13 mouse cellular contexts compared by ENCODE assay signal in the genomic region with DNA sequence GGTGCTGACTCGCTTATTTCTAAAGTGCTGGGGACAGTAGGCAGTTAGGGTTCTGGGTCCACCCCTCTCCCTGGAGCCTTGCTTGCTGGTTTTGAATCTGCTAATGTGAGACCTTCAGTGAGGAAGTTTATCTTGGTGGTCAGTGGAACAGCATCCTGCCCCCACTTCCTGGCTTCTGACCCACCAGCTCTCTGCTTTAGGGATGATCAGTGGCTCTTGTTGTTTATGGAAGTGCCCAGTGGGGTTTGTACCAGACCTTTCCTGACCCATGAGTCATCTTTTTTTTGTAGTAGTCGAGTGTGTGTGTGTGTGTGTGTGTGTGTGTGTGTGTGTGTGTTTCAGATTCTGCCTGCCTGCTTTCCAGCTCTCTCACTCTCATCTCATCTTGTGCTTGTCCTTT. TPM values are rescaled to one million over a fixed set of nuclear protein-coding genes. Genes with fewer than 3 reads are reported as not detected.
A peak's percentile ranks its signal among the peaks of the same experiment; 100 is the strongest.
DNase-seq lines count a peak whose midpoint lies in the region; ATAC-seq lines count a peak whose summit lies in the region.
"Had no signal": no experiment of that assay in that cellular context is flagged by ENCODE, and none has a peak within 500 bp of the region (broad histone marks: within the 10 kb centered on the region; RNA-seq: fewer than 3 reads in every experiment).

No protein-coding gene starts in this region.

- 6% methylated on average over 2 of the region's 2 CpGs for WGBS in liver, embryonic 15.5 days (ENCODE audit: insufficient replicate concordance)
- 20% methylated on average over 2 of the region's 2 CpGs for WGBS in liver, embryonic 11.5 days
- WGBS in kidney, embryonic 14.5 days, result 11% methylated on average over 2 of the region's 2 CpGs

- peaks cover 14% of the 10 kb centered on the region for H3K27me3 ChIP-seq in liver, embryonic 15.5 days
- 0 out of 2 replicates have a peak, but pooled peaks cover 5% of the 10 kb centered on the region for H3K27me3 ChIP-seq in liver, embryonic 11.5 days (replicated peaks; ENCODE audit: control insufficient read depth, insufficient read depth, low read length)
- no peaks in the 10 kb centered on the region for H3K27me3 ChIP-seq in kidney, embryonic 14.5 days (ENCODE audit: control insufficient read depth, insufficient read depth, low read length)
- H3K27me3 ChIP-seq: neural tube, embryonic 13.5 days had no signal

- peak; percentile 34; the same call in 1 of the 2 replicates for ATAC-seq in liver, embryonic 15.5 days (ENCODE audit: insufficient read depth)
- no peak for ATAC-seq in liver, embryonic 11.5 days (replicated peaks; ENCODE audit: low FRiP score)
- ATAC-seq in kidney, embryonic 14.5 days (ENCODE audit: low FRiP score, low TSS enrichment), result no peak

- DNase-seq in liver, embryonic 11.5 days (ENCODE audit: low spot score), result no peak
- peak; percentile 61 for DNase-seq in adrenal gland, postnatal 14 days
- DNase-seq in skeletal muscle tissue, adult 2 months (ENCODE audit: low read depth, low spot score), result peak; percentile 31
- no peak for DNase-seq in embryo, embryonic 11 days
- no peak for DNase-seq in ovary, adult 18-20 months (ENCODE audit: low spot score)
- DNase-seq: cerebellum, postnatal 25 days; right cerebral cortex, postnatal 25 days; thymus, adult 18-20 months had no signal

- H3K9me3 ChIP-seq in liver, embryonic 15.5 days (replicated peaks), result no peaks in the 10 kb centered on the region
- H3K9me3 ChIP-seq in liver, embryonic 11.5 days (ENCODE audit: control insufficient read depth, low read length), result no peaks in the 10 kb centered on the region
- no peaks in the 10 kb centered on the region for H3K9me3 ChIP-seq in kidney, embryonic 14.5 days (ENCODE audit: control insufficient read depth, low read length)
- H3K9me3 ChIP-seq: megakaryocyte, embryonic 14.5 days; neural tube, embryonic 13.5 days had no signal

- H3K36me3 ChIP-seq in liver, embryonic 15.5 days (replicated peaks), result no peaks in the 10 kb centered on the region
- H3K36me3 ChIP-seq in liver, embryonic 11.5 days (ENCODE audit: control insufficient read depth, insufficient read depth, low read length), result no peaks in the 10 kb centered on the region
- H3K36me3 ChIP-seq in kidney, embryonic 14.5 days (ENCODE audit: control insufficient read depth, insufficient read depth, low read length), result no peaks in the 10 kb centered on the region
- H3K36me3 ChIP-seq: neural tube, embryonic 13.5 days had no signal

- no peak overlapping the region for H3K4me3 ChIP-seq in liver, embryonic 15.5 days (replicated peaks)
- no peak overlapping the region for H3K4me3 ChIP-seq in liver, embryonic 11.5 days (ENCODE audit: low read depth, low read length)
- no peak overlapping the region for H3K4me3 ChIP-seq in kidney, embryonic 14.5 days (ENCODE audit: low read length)
- H3K4me3 ChIP-seq: megakaryocyte, embryonic 14.5 days; neural tube, embryonic 13.5 days had no signal

- H3K4me2 ChIP-seq in liver, embryonic 15.5 days, result no peak overlapping the region
- H3K4me2 ChIP-seq in liver, embryonic 11.5 days, result no peak overlapping the region
- H3K4me2 ChIP-seq in kidney, embryonic 14.5 days (replicated peaks; ENCODE audit: low read depth, low read length), result no peak overlapping the region
- H3K4me2 ChIP-seq: neural tube, embryonic 13.5 days had no signal

- no peak overlapping the region for H3K9ac ChIP-seq in liver, embryonic 15.5 days
- no peak overlapping the region for H3K9ac ChIP-seq in liver, embryonic 11.5 days (ENCODE audit: low read depth, low read length)
- no peak overlapping the region for H3K9ac ChIP-seq in kidney, embryonic 14.5 days (ENCODE audit: low read depth, low read length)
- H3K9ac ChIP-seq: neural tube, embryonic 13.5 days had no signal

- no peak overlapping the region for H3K27ac ChIP-seq in liver, embryonic 15.5 days (replicated peaks)
- H3K27ac ChIP-seq in liver, embryonic 11.5 days (ENCODE audit: low read depth, low read length), result no peak overlapping the region
- H3K27ac ChIP-seq in kidney, embryonic 14.5 days (ENCODE audit: low read depth, low read length), result peak overlapping the region; percentile 48; the same call in 1 of the 2 replicates
- H3K27ac ChIP-seq: neural tube, embryonic 13.5 days had no signal

- H3K4me1 ChIP-seq in liver, embryonic 15.5 days (replicated peaks), result peaks cover 10% of the 10 kb centered on the region; the same call in 1 of the 2 replicates
- H3K4me1 ChIP-seq in liver, embryonic 11.5 days (replicated peaks; ENCODE audit: control insufficient read depth, insufficient read depth, low read length), result peaks cover 28% of the 10 kb centered on the region
- H3K4me1 ChIP-seq in kidney, embryonic 14.5 days (ENCODE audit: control insufficient read depth, insufficient read depth, low read length), result peaks cover 64% of the 10 kb centered on the region

RNA-seq across cellular contexts. Expression of a gene that starts 38.6 kb away (rescaled TPM):
- polyA plus RNA-seq in liver, embryonic 15.5 days (2015; fragmentation: Nextera tagmentation; extraction: Ambion mirVana), result 1.2 and 1.6 TPM in 2 replicates
- polyA plus RNA-seq in liver, embryonic 11.5 days (2014; fragmentation: Nextera tagmentation; extraction: Ambion mirVana), result 6.7 and 7.4 TPM in 2 replicates
- 73.3 and 106 TPM in 2 replicates for total RNA-seq in adrenal gland, postnatal 14 days (2021)
- polyA plus RNA-seq in kidney, embryonic 14.5 days (2014; fragmentation: Nextera tagmentation; extraction: Ambion mirVana), result 30.1 and 36.8 TPM in 2 replicates
- total RNA-seq: MEL had no signal

Comparison
In these comparisons a context has a peak if more than half of its experiments do, and no peak if none do; other contexts are left out.
1. DNase-seq: peak in adrenal gland, postnatal 14 days (single experiment) and skeletal muscle tissue, adult 2 months (single experiment); none in liver, embryonic 11.5 days (single experiment), embryo, embryonic 11 days (single experiment) and ovary, adult 18-20 months (single experiment).